Mouse (Mus musculus) forebrain, embryonic 16.5 days (tissue): ENCODE results near the gene Daam2. TPM values are rescaled to one million over a fixed set of nuclear protein-coding genes. Genes with fewer than 3 reads are reported as not detected.

Experiments
- ATAC-seq: fragments of 200-750 bp; cut with Nextera tagmentation; 2 replicates; pipeline ENCODE4 v1.8.0; 2017; ENCODE audit warnings: mild to moderate bottlenecking, moderate library complexity
- H3K27ac ChIP-seq: fragments of 300-500 bp; sonication (generic); 2 replicates; pipeline ENCODE4 v1.5.1; 2014; ENCODE audit warnings: low read length, control low read depth
- H3K27me3 ChIP-seq: fragments of 300-500 bp; sonication (generic); replicated peaks from 2 replicates; pipeline ENCODE4 v1.6.1; 2014; ENCODE audit warnings: low read length; ENCODE audit not compliant: control insufficient read depth, insufficient read depth
- H3K36me3 ChIP-seq: fragments of 300-500 bp; sonication (generic); 2 replicates; pipeline ENCODE4 v1.6.1; 2014; ENCODE audit not compliant: control insufficient read depth, insufficient read depth
- H3K4me1 ChIP-seq: fragments of 300-500 bp; sonication (generic); replicated peaks from 2 replicates; pipeline ENCODE4 v1.6.1; 2014; ENCODE audit warnings: low read length; ENCODE audit not compliant: control insufficient read depth, insufficient read depth
- H3K4me2 ChIP-seq: fragments of 300-500 bp; sonication (generic); 2 replicates; pipeline ENCODE4 v1.6.1; 2014; ENCODE audit warnings: mild to moderate bottlenecking, low read length, control low read depth
- H3K4me3 ChIP-seq: fragments of 300-500 bp; sonication (generic); replicated peaks from 2 replicates; pipeline ENCODE4 v1.5.1; 2014; ENCODE audit warnings: mild to moderate bottlenecking, low read length, control low read depth
- H3K9ac ChIP-seq: fragments of 300-500 bp; sonication (generic); replicated peaks from 2 replicates; pipeline ENCODE4 v1.6.1; 2014; ENCODE audit warnings: low read depth, low read length, control low read depth
- H3K9me3 ChIP-seq: fragments of 300-500 bp; sonication (generic); 2 replicates; pipeline ENCODE4 v1.6.1; 2016; ENCODE audit warnings: low read length; ENCODE audit not compliant: control insufficient read depth
- WGBS: fragments of 180-500 bp; shearing (Covaris S2); extraction: QIAGEN DNeasy Blood & Tissue Kit; methylation state at CpG from one replicate; pipeline ENCODE4 v1.1.7; 2014; 5-methylcytosine and 5-hydroxymethylcytosine counted together
- polyA plus RNA-seq: library from polyadenylated mRNA; unstranded; fragments of >200 nt; fragmentation: Nextera tagmentation; extraction: Ambion mirVana; gene quantifications from 2 replicates; pipeline ENCODE4 v1.2.1, GENCODE M21; 2015

The Daam2 gene
- polyA plus RNA-seq, 1 experiment from 2014 or later = 1.6 TPM

DNA sequence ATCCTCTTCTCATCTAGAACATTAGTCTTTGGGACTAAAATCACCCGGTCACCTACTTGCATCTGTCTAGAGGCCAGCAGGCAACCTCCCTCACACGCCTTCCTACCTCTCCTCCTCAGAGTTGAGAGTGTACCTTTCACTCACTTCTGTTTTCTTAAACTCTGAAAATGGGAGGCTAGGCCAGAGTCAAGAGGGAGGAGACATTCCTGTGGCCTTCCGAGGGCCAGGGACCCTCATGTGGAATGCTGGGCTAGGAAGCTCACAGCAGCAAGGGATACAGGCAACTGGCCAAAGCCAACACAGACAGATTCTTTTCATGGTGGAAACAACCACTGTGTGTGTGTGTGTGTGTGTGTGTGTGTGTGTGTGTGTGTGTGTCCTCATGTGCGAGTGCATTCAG, 86.8 kb downstream of the Daam2 start:
- Histone ChIP-seq H3K36me3 (no peaks in the 10 kb centered on the region), H3K4me1 (no peaks in the 10 kb centered on the region), H3K4me3 (no peak overlapping the region), H3K4me2 (no peak overlapping the region), H3K9me3 (no peaks in the 10 kb centered on the region), H3K9ac (no peak overlapping the region), H3K27ac (no peak overlapping the region), H3K27me3 (no peaks in the 10 kb centered on the region)
- ATAC-seq = no peak
- WGBS = 80% methylated on average over 4 of the region's 4 CpGs

DNA sequence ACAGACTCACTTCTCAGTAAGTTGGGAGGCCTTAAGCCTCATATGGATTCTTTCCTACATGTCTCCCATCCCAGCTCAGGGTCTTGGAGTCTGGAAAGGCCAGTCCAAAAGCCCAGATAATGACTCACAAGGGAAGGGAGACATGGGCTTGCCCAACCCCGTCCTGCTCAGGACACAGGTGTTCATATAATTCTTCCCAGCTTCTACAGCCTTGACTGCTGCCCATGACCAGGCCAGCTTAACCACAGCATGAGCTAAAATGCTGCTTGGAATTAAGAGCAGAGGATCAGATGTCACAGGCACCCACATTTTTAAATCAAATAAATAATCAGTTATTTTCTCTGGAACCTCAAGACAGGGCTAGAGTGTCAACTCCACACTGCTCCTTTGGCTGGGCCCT, 89.0 kb downstream of the Daam2 start:
- whole genome bisulfite sequencing = 71% methylated on average over 1 of the region's 1 CpGs
- Histone ChIP-seq H3K9me3 (no peaks in the 10 kb centered on the region), H3K4me1 (no peaks in the 10 kb centered on the region), H3K27me3 (no peaks in the 10 kb centered on the region), H3K4me3 (no peak overlapping the region), H3K27ac (no peak overlapping the region), H3K9ac (no peak overlapping the region), H3K36me3 (no peaks in the 10 kb centered on the region), H3K4me2 (no peak overlapping the region)
- ATAC-seq = no peak

DNA sequence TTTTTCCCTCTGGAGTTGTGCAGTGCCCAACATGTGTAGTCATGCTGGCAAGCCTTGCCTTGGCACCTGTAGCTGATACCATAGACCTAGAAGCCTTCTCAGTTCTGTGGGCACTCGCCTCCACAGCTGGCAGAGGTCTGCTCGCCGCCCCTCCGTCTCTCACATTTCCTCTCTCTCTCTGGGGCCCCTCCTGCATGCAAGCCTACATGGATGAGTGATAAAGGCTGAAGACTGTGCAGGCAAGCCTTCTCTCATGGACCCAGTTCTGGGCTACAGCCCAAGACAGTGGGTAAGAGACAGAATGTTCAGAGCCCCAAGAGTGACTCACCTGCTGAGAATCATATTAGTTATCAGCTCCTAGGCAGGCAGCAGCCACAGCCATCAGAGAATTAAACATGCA, 90.1 kb downstream of the Daam2 start:
- WGBS = 93% methylated on average over 4 of the region's 4 CpGs
- Histone ChIP-seq H3K27me3 (no peaks in the 10 kb centered on the region), H3K9ac (no peak overlapping the region), H3K4me3 (no peak overlapping the region), H3K4me2 (no peak overlapping the region), H3K36me3 (no peaks in the 10 kb centered on the region), H3K4me1 (no peaks in the 10 kb centered on the region), H3K9me3 (no peaks in the 10 kb centered on the region), H3K27ac (no peak overlapping the region)
- no peak; the same call in 1 of the 2 replicates for ATAC-seq

DNA sequence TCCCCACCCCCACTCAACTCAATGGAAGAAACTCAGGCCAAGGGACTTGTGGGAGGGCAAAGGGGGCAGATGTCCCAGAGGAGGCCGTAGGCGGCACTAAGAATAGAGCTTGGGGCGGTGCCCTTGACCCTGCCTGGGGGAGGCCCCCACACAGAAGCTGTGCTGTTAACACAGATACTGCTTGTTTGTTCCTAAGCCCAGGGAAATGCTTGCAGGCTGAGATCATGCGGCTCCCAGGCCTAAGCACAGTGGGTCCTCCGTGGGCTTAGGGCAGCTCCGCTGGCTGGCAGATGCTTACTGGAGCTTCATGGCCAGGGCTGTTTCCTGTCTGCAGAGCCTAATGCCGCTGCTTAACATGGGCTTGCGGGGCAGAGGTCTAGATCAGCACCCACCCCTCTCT, 91.5 kb downstream of the Daam2 start:
- WGBS = 45% methylated on average over 8 of the region's 8 CpGs
- peak; percentile 58 for ATAC-seq
- no peak overlapping the region for H3K4me2 ChIP-seq

DNA sequence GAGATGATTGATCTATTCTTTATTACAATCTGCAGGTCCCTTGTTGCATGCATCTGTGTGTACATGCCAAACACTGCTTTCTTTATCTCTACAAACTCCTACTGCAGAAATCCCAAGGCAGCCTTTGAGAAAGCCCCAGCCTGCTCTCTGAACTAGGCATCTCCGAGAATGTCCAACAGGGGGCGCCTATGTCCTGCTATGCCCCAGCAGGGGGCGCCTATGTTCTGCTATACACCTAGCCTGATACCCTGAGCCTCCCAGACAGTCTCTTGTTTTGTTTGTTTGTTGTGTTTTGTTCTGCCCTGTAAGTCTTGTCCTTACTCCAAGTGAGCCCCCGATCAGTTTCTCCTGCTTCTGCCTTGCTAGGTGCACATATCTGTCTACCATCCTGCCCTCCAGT, 95.9 kb downstream of the Daam2 start:
- no peaks in the 10 kb centered on the region for H3K27me3 ChIP-seq
- no peaks in the 10 kb centered on the region for H3K9me3 ChIP-seq
- WGBS = 33% methylated on average over 4 of the region's 4 CpGs
- no peaks in the 10 kb centered on the region for H3K4me1 ChIP-seq
- H3K4me2 ChIP-seq = no peak overlapping the region
- peak; percentile 57 for ATAC-seq
- no peaks in the 10 kb centered on the region for H3K36me3 ChIP-seq
- H3K27ac ChIP-seq = no peak overlapping the region
- H3K9ac ChIP-seq = no peak overlapping the region
- H3K4me3 ChIP-seq = no peak overlapping the region

More for the DNA sequence above, 91.5 kb downstream of the Daam2 start:
- H3K27me3 ChIP-seq = no peaks in the 10 kb centered on the region
- no peaks in the 10 kb centered on the region for H3K9me3 ChIP-seq
- no peaks in the 10 kb centered on the region for H3K4me1 ChIP-seq
- H3K9ac ChIP-seq = no peak overlapping the region
- H3K27ac ChIP-seq = no peak overlapping the region
- no peak overlapping the region for H3K4me3 ChIP-seq
- no peaks in the 10 kb centered on the region for H3K36me3 ChIP-seq

DNA sequence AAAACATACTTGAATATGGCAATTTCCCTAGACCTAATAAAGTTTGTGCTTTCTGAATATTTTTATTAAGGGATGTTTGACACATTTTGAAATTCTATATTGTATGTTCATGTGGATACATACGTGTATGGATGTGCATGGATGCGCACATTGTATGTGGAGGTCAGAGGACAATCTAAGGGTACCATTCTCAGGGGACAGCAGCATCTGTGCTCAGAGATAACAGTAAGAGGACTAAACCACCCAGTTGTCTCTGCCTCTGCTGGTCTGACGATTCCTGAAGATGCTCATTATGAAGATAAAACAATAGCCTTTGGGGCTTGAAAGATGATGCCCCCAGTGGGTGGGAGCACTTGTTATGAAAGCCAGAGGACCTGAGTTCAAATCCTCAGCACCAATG, 99.3 kb downstream of the Daam2 start:
- no peak overlapping the region for H3K4me2 ChIP-seq
- WGBS = 82% methylated on average over 3 of the region's 3 CpGs
- ATAC-seq = no peak
- H3K27ac ChIP-seq = no peak overlapping the region
- no peak overlapping the region for H3K9ac ChIP-seq
- no peaks in the 10 kb centered on the region for H3K27me3 ChIP-seq
- H3K4me1 ChIP-seq = no peaks in the 10 kb centered on the region
- no peaks in the 10 kb centered on the region for H3K36me3 ChIP-seq
- no peaks in the 10 kb centered on the region for H3K9me3 ChIP-seq
- no peak overlapping the region for H3K4me3 ChIP-seq

DNA sequence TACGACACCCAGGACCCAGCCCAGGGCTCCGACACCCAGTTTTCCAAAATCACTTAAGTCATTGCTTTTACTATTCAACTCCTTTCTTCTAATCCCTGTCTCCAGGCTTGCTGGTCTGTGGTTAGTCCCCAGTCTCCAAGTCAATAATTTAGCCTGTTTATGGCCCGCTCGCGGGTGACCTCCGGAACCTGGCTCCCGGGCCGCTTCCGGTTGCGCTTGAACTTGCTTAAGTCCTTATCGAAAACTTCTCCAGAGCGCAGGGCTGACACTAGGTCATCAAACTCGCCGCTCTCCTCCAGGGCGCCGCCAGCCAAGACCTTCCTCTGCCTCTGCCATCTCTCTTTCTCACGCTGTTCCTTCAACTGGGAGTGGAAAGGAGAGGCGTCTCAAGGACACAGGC, 105.8 kb downstream of the Daam2 start:
- Histone ChIP-seq H3K27ac (no peak overlapping the region), H3K36me3 (no peaks in the 10 kb centered on the region), H3K9me3 (no peaks in the 10 kb centered on the region), H3K4me3 (no peak overlapping the region), H3K4me2 (no peak overlapping the region), H3K27me3 (no peaks in the 10 kb centered on the region), H3K9ac (no peak overlapping the region), H3K4me1 (no peaks in the 10 kb centered on the region)
- 95% methylated on average over 18 of the region's 18 CpGs for WGBS
- ATAC-seq = no peak

DNA sequence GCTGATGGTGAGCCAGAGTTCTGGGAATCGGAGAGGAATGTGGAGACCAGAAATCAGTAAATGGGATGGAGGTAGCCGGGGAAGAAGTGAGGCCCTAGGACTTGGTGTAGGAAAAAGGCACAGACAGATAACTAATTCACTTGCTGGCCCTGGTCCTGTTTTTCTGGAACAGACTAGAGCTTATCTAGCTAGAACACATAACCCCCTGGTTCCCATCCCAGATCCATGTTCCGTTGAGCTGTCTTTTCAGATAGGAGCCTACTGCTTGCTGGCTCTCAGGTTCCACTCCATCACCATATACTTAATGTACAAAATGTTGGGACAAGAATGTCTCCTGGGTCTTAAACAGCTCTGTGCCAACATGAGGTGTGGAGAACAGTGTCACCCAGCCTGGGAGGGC, 106.3 kb downstream of the Daam2 start:
- ATAC-seq = no peak
- no peaks in the 10 kb centered on the region for H3K27me3 ChIP-seq
- H3K4me3 ChIP-seq = no peak overlapping the region
- no peak overlapping the region for H3K27ac ChIP-seq
- H3K9me3 ChIP-seq = no peaks in the 10 kb centered on the region
- no peaks in the 10 kb centered on the region for H3K36me3 ChIP-seq
- H3K4me2 ChIP-seq = no peak overlapping the region
- no peak overlapping the region for H3K9ac ChIP-seq
- no peaks in the 10 kb centered on the region for H3K4me1 ChIP-seq
- WGBS = 95% methylated on average over 3 of the region's 3 CpGs

DNA sequence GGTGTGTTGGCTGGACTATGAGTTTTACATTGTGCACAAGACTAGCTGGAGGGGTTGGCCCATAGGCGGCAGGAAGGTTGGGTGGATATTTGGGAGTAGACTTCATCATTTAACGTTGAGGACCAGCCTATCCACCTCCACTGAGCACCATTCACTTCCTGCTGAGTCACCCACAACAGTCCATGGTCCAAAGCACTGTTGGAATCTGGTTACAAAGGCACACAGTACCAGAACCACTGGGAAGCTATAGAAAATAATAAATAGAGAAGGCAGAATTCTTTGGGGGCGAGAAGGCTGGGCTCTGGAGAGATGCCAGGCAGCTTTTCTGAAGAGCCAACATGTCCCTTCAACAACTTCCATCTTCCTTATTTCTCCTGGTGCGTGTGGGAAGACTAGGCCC, 107.8 kb downstream of the Daam2 start:
- WGBS = 69% methylated on average over 4 of the region's 4 CpGs
- Histone ChIP-seq H3K9ac (no peak overlapping the region), H3K4me2 (no peak overlapping the region), H3K27ac (no peak overlapping the region), H3K4me3 (no peak overlapping the region), H3K9me3 (no peaks in the 10 kb centered on the region), H3K4me1 (no peaks in the 10 kb centered on the region), H3K36me3 (no peaks in the 10 kb centered on the region), H3K27me3 (no peaks in the 10 kb centered on the region)
- no peak for ATAC-seq

DNA sequence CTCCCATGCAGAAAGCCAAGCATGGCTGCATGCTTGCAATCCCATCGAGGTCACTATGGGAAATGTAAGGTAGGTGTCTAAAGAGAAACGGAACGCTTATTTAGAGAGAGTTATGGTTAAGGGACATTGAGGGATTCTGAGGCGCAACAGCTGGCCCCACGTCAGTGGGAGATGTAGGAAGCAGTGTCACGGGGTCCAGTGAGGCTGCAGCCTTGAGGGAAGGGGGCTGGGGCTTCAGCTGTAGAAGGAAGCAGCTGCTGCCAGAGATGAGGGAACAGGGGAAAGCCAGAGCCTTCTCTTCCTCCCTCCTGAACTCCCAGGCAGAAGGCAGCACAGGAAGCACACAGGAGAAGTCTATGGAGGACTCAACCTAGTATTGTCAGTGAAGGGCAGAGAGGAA, 113.2 kb downstream of the Daam2 start:
- H3K27ac ChIP-seq = no peak overlapping the region
- H3K36me3 ChIP-seq = no peaks in the 10 kb centered on the region
- ATAC-seq = no peak
- no peak overlapping the region for H3K4me3 ChIP-seq
- WGBS = 92% methylated on average over 6 of the region's 6 CpGs
- H3K27me3 ChIP-seq = no peaks in the 10 kb centered on the region
- no peak overlapping the region for H3K9ac ChIP-seq
- H3K9me3 ChIP-seq = no peaks in the 10 kb centered on the region
- peaks cover 5% of the 10 kb centered on the region; the same call in 1 of the 2 replicates for H3K4me1 ChIP-seq
- no peak overlapping the region for H3K4me2 ChIP-seq
